Mouse (Mus musculus) CD4-positive, CD25-positive, alpha-beta regulatory T cell, adult 4 months (primary cell): Measurements from ENCODE around the gene Rsph1. TPM values are rescaled to one million over a fixed set of nuclear protein-coding genes. Genes with fewer than 3 reads are reported as not detected.

Experiments
- ATAC-seq: one replicate; pipeline ENCODE4 v1.8.0; 2017
- polyA plus RNA-seq, 2 experiments: library from polyadenylated mRNA; unstranded; fragments of 100-300 nt; shearing (Covaris generic); gene quantifications; one replicate each; pipeline ENCODE4 v1.2.1; 2017

Rsph1 gene
- polyA plus RNA-seq, 2 experiments from 2014 or later = 0.52 to 1.1 TPM

GRCm38 (mm10) chr17:31254463-31254931 lies 22.7 kb downstream of the Rsph1 start:
- peak; percentile 74 for ATAC-seq

GRCm38 (mm10) chr17:31253951-31254350 lies 23.2 kb downstream of the Rsph1 start:
- ATAC-seq = no peak

- ATAC-seq = no peak
Observed at GRCm38 (mm10) chr17:31247144-31247543, 30.0 kb downstream of the Rsph1 start.

- no peak for ATAC-seq
Observed at GRCm38 (mm10) chr17:31245321-31245720, 31.9 kb downstream of the Rsph1 start.

- peak; percentile 18 for ATAC-seq
Observed at GRCm38 (mm10) chr17:31242764-31243163, 34.4 kb downstream of the Rsph1 start.

- no peak for ATAC-seq
Observed at GRCm38 (mm10) chr17:31241156-31241555, 36.0 kb downstream of the Rsph1 start.

- no peak for ATAC-seq
Observed at GRCm38 (mm10) chr17:31238234-31239020, 38.8 kb downstream of the Rsph1 start.

GRCm38 (mm10) chr17:31235915-31236314 lies 41.3 kb downstream of the Rsph1 start:
- ATAC-seq = no peak

- ATAC-seq = no peak
Observed at GRCm38 (mm10) chr17:31232251-31233010, 44.8 kb downstream of the Rsph1 start.

GRCm38 (mm10) chr17:31231780-31232179 lies 45.4 kb downstream of the Rsph1 start:
- no peak for ATAC-seq

- ATAC-seq = no peak
Observed at GRCm38 (mm10) chr17:31226931-31227330, 50.3 kb downstream of the Rsph1 start.

GRCm38 (mm10) chr17:31226368-31226767 lies 50.8 kb downstream of the Rsph1 start:
- no peak for ATAC-seq

- peak; percentile 19 for ATAC-seq
Observed at GRCm38 (mm10) chr17:31224591-31224990, 52.6 kb downstream of the Rsph1 start.

- ATAC-seq = peak; percentile 91
Observed at GRCm38 (mm10) chr17:31223835-31224234, 53.3 kb downstream of the Rsph1 start.

GRCm38 (mm10) chr17:31222810-31223310 lies 54.3 kb downstream of the Rsph1 start:
- ATAC-seq = no peak

- peak; percentile 38 for ATAC-seq
Observed at GRCm38 (mm10) chr17:31216068-31216955, 60.9 kb downstream of the Rsph1 start.

- ATAC-seq = no peak
Observed at GRCm38 (mm10) chr17:31211881-31212280, 65.3 kb downstream of the Rsph1 start.

- peak; percentile 20 for ATAC-seq
Observed at GRCm38 (mm10) chr17:31210299-31210698, 66.9 kb downstream of the Rsph1 start.

- no peak for ATAC-seq
Observed at GRCm38 (mm10) chr17:31209376-31209930, 67.7 kb downstream of the Rsph1 start.

- ATAC-seq = no peak
Observed at GRCm38 (mm10) chr17:31208654-31209053, 68.5 kb downstream of the Rsph1 start.

GRCm38 (mm10) chr17:31207771-31208334 lies 69.3 kb downstream of the Rsph1 start, which contains the start of gene Ubash3a:
Ubash3a (plus strand) TSS chr17:31207873.
- peak; percentile 57 for ATAC-seq
